Mouse (Mus musculus) lung, adult 2 months (tissue): Measurements from ENCODE around the gene Tbrg4.

ENCODE experiments used
- CTCF ChIP-seq: fragments of 200-500 bp; IDR thresholded peaks from 2 replicates; pipeline ENCODE4 v1.5.1; 2011; ENCODE audit warnings: mild to moderate bottlenecking, low read length, control low read depth; ENCODE audit not compliant: insufficient read depth
- POLR2A ChIP-seq: fragments of 200-500 bp; IDR thresholded peaks from 2 replicates; pipeline ENCODE4 v1.6.1; 2011; ENCODE audit warnings: low read depth, mild to moderate bottlenecking, control low read depth, low read length, borderline replicate concordance; ENCODE audit errors: extremely low read depth

DNA sequence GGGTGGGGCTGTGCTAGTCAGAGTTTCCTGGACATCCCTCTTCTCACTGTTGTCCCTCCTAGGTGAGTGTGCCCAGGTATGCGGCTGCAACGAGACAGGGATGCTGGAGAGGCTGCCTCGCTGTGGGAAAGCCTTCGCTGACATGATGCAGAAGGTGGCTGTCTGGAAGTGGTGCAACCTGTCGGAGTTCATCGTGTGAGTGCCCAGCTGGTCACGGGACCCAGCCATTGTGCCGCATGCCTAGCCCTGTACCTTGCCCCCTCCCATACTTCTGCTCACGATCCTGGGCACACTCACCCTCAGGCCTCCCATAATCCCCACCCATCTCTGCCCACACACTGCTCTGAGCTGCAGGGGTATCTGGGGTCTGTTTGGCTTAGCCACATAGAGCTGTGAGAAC lies 48.8 kb upstream of the Tbrg4 start:
- TF ChIP-seq CTCF (no peak), POLR2A (no peak)
